Mouse (Mus musculus) CD4-positive helper T cell, adult 2 months (primary cell): Measurements from ENCODE around the gene Ipo13.
A peak's percentile ranks its signal among the peaks of the same experiment; 100 is the strongest.

Experiments used
- DNase-seq: peaks from one replicate; pipeline ENCODE4 v3.0.0-alpha.2; 2012; ENCODE audit warnings: low read depth, missing footprints, low spot score

Gene Ipo13

DNA sequence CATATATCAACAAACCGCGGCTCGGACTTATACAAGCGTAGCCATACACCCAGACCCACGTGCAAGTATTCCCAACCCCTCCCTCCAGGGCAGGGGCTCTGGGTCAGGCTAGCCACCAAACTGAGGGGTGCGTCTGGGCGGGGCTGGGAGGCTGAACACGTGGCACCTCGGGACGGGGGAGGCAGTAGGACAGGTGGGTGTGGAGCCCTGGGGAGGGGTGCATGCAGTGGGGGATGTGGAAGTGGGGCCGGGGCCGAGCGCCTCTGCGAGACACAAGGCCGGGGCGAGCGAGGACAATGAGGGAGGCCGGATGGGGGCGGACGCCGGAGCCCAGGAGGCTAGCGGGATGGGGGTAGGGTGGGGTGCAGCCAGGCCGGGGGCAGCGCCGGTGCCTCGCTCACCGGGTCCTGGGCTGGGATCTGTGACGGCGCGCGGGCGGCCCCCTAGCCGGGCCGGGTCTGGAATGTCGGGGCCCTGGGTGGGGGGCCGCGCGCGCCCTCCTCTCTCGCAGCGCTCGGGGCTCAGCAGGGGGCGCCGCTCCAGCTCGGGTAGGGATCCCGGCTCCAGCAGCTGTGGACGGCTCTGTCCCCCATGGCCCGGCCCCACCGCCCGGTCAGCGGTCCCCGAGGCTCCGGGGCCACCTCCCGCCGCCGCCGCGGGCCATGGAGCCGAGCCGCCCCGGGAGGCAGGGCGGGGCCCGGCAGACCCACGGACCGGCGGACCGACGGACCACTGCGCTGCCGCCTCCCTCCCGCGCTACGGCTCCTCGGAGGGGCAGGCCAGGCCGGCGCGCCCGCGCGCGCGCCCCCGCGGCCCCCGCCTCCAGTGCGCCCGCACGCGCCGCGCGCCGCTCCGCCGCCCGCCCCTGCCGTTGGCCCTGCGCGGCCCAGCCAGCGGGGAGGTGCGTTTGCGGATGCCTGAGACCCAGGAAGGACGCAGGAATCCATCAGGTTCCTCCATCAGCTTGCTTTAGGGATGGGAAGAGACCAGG lies 31.8 kb downstream of the Ipo13 start, which contains the start of gene B4galt2:
B4galt2 (minus strand) TSS at position 787 of the 991 bp plus-strand sequence.
- peak; percentile 11 for DNase-seq

DNA sequence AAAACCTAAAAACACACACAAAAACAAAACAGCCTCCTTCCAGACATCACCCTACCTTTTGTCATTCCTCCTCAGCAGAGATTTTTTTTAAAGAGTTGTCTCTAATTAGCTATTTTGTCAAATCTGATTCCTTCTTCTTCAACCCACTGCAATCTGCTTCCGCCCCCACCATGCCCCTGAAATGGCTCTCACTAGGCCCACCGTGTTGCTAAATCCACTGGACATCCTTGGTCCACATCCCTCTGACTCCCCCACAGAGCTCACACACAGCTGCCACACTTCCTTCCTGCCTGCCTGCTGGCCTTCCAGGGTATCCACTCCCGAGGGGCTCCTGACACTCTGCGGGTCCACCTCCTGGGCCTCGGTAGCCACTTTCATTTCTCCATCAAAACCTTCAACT lies 36.1 kb downstream of the Ipo13 start:
- no peak for DNase-seq

GRCm38 (mm10) chr4:117878301-117878700 lies 36.5 kb downstream of the Ipo13 start:
- no peak for DNase-seq

GRCm38 (mm10) chr4:117873615-117874014 lies 41.2 kb downstream of the Ipo13 start:
- DNase-seq = no peak

DNA sequence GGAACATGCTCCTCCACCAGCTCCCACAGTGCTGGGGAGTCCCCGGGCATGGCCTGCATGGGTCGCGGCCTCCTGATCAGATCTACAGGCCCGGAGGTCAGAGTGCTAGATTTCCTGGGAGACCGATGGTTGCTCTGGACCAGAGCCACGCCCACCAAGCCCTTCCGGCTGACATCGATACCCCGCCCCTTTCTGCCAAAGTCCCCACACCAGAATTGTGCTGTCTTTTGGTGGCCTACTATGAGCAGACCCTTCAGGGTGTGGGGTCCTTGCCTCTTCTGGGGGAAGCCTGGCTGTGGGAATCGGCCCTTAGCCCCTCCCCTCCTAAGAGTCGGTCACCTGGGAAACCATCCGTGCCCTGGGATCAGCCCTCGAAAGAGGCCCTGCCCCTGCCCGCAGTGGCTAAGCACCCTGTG lies 42.3 kb downstream of the Ipo13 start, which contains the start of gene Ccdc24:
Ccdc24 (minus strand) TSS at position 87 of the 416 bp plus-strand sequence.
- no peak for DNase-seq

GRCm38 (mm10) chr4:117871787-117872186 lies 43.0 kb downstream of the Ipo13 start:
- no peak for DNase-seq

DNA sequence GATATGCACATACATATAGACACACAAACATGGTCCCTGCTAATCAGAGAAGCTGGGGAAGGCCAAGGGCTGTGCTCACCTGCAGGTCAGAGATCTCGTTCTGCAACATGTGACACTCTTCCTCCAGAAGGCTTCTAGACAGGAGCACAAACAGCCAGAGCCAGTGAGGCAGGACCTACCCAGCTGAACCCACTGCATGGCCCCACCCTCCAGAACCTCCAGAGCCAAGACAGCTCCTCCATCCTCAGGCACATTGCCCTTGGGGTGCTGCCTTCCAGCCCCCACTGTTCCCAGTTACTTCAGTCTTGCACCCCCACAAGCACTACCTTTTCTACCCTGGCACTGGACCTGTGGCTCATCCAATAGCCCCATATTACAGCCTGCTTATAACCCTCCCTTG lies 44.4 kb downstream of the Ipo13 start:
- DNase-seq = no peak

- no peak for DNase-seq
Observed at GRCm38 (mm10) chr4:117869317-117869716, 45.5 kb downstream of the Ipo13 start.

- DNase-seq = peak; percentile 28
Observed at GRCm38 (mm10) chr4:117867823-117868222, 47.0 kb downstream of the Ipo13 start.

DNA sequence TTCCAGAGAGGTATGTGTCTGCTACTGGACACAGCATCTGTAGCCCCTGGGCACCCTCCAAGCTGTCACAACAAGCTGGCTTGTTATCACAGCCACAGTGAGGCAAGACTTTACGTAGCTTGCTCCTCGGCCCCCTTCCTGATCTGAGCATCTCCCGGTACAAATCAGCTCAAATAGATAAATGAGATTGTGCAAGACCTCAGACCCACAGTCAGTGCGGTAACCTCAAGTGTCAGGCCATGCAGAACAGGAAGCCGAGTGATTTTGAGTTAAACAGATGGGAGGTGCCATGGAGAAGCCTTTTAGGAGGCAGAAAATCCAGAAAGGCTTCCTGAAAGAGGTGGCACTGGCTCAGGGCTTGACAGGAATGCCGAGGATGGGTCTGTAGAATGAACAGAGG lies 47.8 kb downstream of the Ipo13 start:
- no peak for DNase-seq

DNA sequence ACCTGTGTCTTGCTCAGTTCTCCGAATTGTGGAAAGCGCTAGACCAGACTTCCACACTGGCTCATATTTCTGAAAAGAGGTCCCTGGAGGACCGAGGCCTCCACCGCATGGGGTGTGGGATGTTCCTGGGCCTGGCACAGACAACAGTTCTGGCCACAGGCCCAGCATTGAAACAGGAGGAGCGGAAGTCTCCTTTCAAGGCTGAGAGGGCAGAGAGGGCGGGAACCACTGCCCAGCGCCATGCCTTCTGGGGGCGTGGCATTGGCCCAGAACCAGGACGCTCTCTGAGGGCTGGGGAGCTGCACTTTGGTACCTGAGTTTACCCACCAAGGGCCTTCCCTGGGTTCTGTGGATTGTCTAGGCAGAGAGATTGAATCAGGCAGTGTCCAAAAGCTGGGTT lies 48.7 kb downstream of the Ipo13 start:
- no peak for DNase-seq

DNA sequence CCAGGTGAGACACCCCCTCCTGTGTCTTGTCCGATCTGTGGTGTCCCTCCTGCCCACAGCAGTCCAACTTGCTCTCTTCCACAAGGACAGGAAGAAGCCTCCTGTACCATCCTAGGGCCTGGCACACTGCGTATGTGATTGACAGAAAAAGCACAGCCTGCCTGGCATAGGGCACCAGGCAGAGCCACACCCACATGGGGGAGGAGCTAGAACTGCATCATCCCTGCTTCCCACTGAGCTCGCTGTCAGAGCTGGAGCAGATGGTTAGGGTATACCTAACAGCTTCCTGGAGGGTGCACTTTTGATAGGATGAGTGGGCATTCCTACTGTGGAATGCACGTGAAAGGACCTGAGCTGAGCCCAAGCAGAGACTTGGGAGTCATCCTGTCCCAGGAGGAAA lies 52.0 kb downstream of the Ipo13 start:
- no peak for DNase-seq

GRCm38 (mm10) chr4:117860570-117860969 lies 54.2 kb downstream of the Ipo13 start:
- DNase-seq = no peak

GRCm38 (mm10) chr4:117858794-117859193 lies 56.0 kb downstream of the Ipo13 start:
- DNase-seq = peak; percentile 14

GRCm38 (mm10) chr4:117855146-117855545 lies 59.7 kb downstream of the Ipo13 start:
- no peak for DNase-seq

DNA sequence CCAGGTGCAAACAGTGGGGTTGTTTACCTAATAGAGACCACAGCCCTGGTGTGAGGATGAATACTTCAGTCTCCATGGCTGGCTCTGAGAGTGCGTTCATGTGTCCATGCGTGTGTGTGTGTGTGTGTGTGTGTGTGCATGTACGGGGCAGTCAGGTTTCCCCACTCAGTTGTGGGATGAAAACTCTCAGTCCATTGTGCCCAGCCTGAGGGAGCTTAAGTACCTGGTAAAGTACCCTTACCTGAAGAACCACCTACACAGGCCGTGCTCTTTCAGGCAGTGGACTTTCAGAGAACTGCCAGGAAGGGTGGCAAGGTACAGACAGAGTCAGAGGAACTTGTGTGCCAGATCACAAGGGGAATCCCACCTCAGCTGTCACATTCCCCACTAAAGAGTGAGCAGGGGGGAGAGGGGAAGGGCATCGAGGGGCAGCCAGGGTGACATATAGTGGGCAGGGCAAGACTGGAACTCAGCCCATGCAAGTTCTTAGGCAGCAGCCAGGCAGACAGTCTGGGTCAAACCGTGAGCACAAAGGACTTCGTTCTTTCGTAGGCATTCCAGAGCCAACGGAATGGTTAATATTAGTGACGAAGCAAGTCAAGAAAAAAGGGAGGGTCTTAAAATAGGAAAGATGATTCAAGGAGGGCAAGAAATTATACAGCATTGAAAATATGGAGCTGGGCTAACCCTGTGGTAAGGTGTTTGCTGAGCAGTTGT lies 62.5 kb downstream of the Ipo13 start:
- no peak for DNase-seq

DNA sequence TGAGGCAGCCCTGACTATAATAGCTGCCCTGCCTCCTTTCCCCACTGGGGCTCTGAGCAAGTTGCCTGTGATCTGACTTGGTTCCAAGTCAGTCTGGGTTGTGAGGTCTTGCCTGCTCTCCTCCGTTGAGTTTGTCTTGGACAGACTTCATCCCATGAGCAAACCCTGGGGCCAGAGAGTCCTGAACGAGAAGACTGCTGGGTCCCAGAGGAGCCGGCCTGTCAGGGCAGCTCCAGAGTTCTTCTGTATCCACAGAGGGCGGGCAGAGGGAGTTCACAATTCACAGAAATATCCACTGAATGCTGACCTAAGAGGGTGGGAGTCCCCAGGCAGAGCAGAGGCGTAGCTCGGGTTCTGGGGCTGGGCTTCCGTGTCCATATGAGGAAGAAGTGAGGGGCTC lies 63.9 kb downstream of the Ipo13 start:
- DNase-seq = no peak

GRCm38 (mm10) chr4:117850176-117850575 lies 64.6 kb downstream of the Ipo13 start:
- no peak for DNase-seq

DNA sequence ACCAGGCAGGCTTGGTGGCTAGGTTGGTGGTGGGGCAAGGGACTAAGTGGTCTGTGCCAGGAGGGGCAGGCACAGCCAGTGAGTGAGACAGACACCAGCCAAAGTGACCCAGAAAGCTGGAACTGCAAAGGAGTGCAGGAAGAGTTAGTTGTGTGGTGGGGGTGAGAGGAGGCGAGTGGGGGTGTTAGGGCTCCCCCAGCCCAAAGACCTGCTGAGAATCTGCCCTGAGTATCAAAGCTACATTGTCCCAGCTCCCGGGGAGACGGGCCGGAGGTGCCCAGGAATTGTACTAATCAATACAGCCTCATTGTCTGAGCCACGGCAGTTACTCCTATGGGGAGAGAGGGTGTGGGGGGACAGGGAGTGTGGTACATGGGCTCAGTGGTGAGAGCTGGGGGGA lies 65.3 kb downstream of the Ipo13 start:
- DNase-seq = no peak

- DNase-seq = no peak
Observed at GRCm38 (mm10) chr4:117849063-117849462, 65.7 kb downstream of the Ipo13 start.

DNA sequence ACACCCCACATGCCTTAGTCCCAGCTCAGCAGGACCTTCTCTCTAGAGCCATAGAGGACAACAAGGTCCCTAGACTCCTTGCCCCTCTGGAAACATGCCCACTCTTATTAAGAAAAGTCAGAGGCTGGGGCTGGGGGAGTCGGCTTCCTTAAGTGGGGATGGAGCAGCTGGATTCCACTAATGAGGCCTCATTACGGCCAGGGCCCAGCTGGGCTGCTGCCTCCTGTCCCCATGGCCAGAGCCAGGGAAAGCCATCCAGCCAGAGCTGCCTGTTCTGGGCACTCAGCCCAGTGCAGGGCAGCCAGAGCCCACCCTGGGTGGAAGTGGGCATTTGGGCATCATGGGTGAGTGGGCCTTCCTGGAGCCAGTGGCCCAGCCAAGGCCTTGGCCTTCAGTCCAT lies 67.8 kb downstream of the Ipo13 start:
- no peak for DNase-seq

DNA sequence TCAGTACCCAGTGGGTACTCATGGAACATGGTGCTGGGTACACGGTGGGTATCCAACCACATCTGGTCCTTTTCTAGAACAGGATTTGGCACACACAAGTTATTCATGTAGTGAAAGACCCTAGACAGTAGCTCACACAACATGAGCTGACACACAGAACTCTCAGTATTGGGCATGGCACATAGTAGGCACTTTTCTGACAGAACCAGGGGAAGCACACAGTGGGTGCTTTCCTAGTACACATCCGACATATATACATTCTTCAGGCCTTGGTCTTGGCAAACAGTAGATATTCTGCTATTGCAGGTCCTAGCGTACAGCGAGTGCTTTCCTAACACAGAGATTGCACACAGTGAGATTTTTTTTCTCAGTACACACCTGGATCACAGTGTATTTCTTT lies 68.5 kb downstream of the Ipo13 start:
- DNase-seq = no peak

DNA sequence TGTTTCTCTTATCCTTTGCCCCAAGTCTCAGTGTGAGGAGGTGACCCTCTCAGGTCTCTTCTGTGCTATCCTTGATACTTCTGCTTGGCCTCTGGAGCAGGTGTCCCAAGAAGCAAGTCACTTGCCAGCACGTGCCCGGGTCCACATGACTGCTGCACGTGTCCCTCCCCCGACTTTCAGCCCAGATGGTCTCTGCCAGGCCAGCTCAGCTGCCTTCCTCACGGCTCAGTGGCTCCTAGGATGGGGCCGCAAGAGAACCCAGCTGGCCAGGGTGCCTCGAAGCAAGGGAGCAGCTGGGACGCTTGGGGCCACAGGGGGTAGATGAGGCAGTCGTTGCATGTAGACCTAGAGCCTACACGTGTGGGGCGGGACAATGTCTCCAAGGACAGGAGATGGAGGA lies 69.5 kb downstream of the Ipo13 start:
- no peak for DNase-seq
